Mouse (Mus musculus): Measurements from ENCODE around the gene Tsc22d1.

Gene Tsc22d1

GRCm38 (mm10) chr14:76488101-76489044, 73.6 kb downstream of the Tsc22d1 start:
- DNase-seq, result no peak

GRCm38 (mm10) chr14:76489128-76489527, 74.4 kb downstream of the Tsc22d1 start:
- no peak for DNase-seq

- peak; percentile 37 for DNase-seq
Observed at GRCm38 (mm10) chr14:76495022-76495421, 80.3 kb downstream of the Tsc22d1 start.

- DNase-seq, result no peak
Observed at GRCm38 (mm10) chr14:76497187-76497586, 82.4 kb downstream of the Tsc22d1 start.

- no peak for DNase-seq
Observed at GRCm38 (mm10) chr14:76498210-76498609, 83.4 kb downstream of the Tsc22d1 start.

- DNase-seq, result no peak
Observed at GRCm38 (mm10) chr14:76499492-76499891, 84.7 kb downstream of the Tsc22d1 start.

- DNase-seq, result no peak
Observed at GRCm38 (mm10) chr14:76500036-76500435, 85.3 kb downstream of the Tsc22d1 start.

- peak; percentile 35 for DNase-seq
Observed at GRCm38 (mm10) chr14:76503231-76503851, 88.6 kb downstream of the Tsc22d1 start.

GRCm38 (mm10) chr14:76504121-76504737, 89.5 kb downstream of the Tsc22d1 start:
- peak; percentile 96 for DNase-seq

GRCm38 (mm10) chr14:76505101-76505438, 90.3 kb downstream of the Tsc22d1 start:
- DNase-seq, result no peak

- DNase-seq, result peak; percentile 88
Observed at GRCm38 (mm10) chr14:76505439-76506220, 90.9 kb downstream of the Tsc22d1 start.

- peak; percentile 44 for DNase-seq
Observed at GRCm38 (mm10) chr14:76506425-76507205, 91.9 kb downstream of the Tsc22d1 start.

GRCm38 (mm10) chr14:76507357-76507756, 92.6 kb downstream of the Tsc22d1 start:
- DNase-seq, result no peak

GRCm38 (mm10) chr14:76507804-76508500, 93.2 kb downstream of the Tsc22d1 start:
- DNase-seq, result no peak

- no peak for DNase-seq
Observed at GRCm38 (mm10) chr14:76508701-76509100, 93.9 kb downstream of the Tsc22d1 start.

- DNase-seq, result no peak
Observed at GRCm38 (mm10) chr14:76511971-76512370, 97.2 kb downstream of the Tsc22d1 start.

GRCm38 (mm10) chr14:76513395-76514049, 98.8 kb downstream of the Tsc22d1 start:
- DNase-seq, result no peak

- DNase-seq, result no peak
Observed at GRCm38 (mm10) chr14:76514050-76514585, 99.4 kb downstream of the Tsc22d1 start.

GRCm38 (mm10) chr14:76515620-76516019, 100.9 kb downstream of the Tsc22d1 start:
- DNase-seq, result no peak

- no peak for DNase-seq
Observed at GRCm38 (mm10) chr14:76518217-76518616, 103.5 kb downstream of the Tsc22d1 start.

- no peak for DNase-seq
Observed at GRCm38 (mm10) chr14:76520606-76521005, 105.8 kb downstream of the Tsc22d1 start.
